Mouse (Mus musculus) lung, embryonic 14.5 days (tissue): ENCODE results near the gene Cxcl17. TPM values are rescaled to one million over a fixed set of nuclear protein-coding genes. Genes with fewer than 3 reads are reported as not detected.

Source experiments
- ATAC-seq: fragments of 200-750 bp; cut with Nextera tagmentation; 2 replicates; pipeline ENCODE4 v1.8.0; 2017; ENCODE audit warnings: mild to moderate bottlenecking, moderate TSS enrichment, moderate library complexity; ENCODE audit not compliant: insufficient read depth
- DNase-seq: peaks from one replicate; pipeline ENCODE4 v3.0.0-alpha.2; 2015
- H3K27ac ChIP-seq: fragments of 300-500 bp; sonication (generic); 2 replicates; pipeline ENCODE4 v1.5.1; 2014; ENCODE audit warnings: low read depth, mild to moderate bottlenecking, moderate library complexity
- H3K27me3 ChIP-seq: fragments of 300-500 bp; sonication (generic); 2 replicates; pipeline ENCODE4 v1.6.1; 2014; ENCODE audit warnings: low read length, control low read depth; ENCODE audit not compliant: insufficient read depth
- H3K36me3 ChIP-seq: fragments of 300-500 bp; sonication (generic); 2 replicates; pipeline ENCODE4 v1.6.1; 2014; ENCODE audit warnings: control low read depth; ENCODE audit not compliant: insufficient read depth
- H3K4me1 ChIP-seq: fragments of 300-500 bp; sonication (generic); 2 replicates; pipeline ENCODE4 v1.6.1; 2014; ENCODE audit warnings: antibody characterized with exemption, control low read depth; ENCODE audit not compliant: insufficient read depth
- H3K4me2 ChIP-seq: fragments of 300-500 bp; sonication (generic); 2 replicates; pipeline ENCODE4 v1.6.1; 2014; ENCODE audit warnings: mild to moderate bottlenecking
- H3K4me3 ChIP-seq: fragments of 300-500 bp; sonication (generic); 2 replicates; pipeline ENCODE4 v1.5.1; 2014; ENCODE audit warnings: low read depth, low read length
- H3K9ac ChIP-seq: fragments of 300-500 bp; sonication (generic); 2 replicates; pipeline ENCODE4 v1.6.1; 2014
- H3K9me3 ChIP-seq: fragments of 300-500 bp; sonication (generic); 2 replicates; pipeline ENCODE4 v1.6.1; 2016; ENCODE audit warnings: low read depth, low read length, control low read depth
- CTCF ChIP-seq: IDR thresholded peaks from 2 replicates; pipeline ENCODE4 v1.5.1; 2016; ENCODE audit warnings: antibody characterized with exemption, low read depth
- WGBS: fragments of 180-500 bp; shearing (Covaris S2); extraction: QIAGEN DNeasy Blood & Tissue Kit; methylation state at CpG from one replicate; pipeline ENCODE4 v1.1.7; 2014; 5-methylcytosine and 5-hydroxymethylcytosine counted together
- polyA plus RNA-seq: library from polyadenylated mRNA; unstranded; fragments of >200 nt; fragmentation: Nextera tagmentation; extraction: Ambion mirVana; gene quantifications from 2 replicates; pipeline ENCODE4 v1.2.1, GENCODE M21; 2014

Gene Cxcl17
- polyA plus RNA-seq, 1 experiment from 2014 or later = not detected

GRCm38 (mm10) chr7:25439978-25440815 is 27.5 kb upstream of the Cxcl17 start:
- Histone ChIP-seq H3K27ac (peak overlapping the region; percentile 55; the same call in 1 of the 2 replicates), H3K9ac (no peak overlapping the region), H3K27me3 (no peaks in the 10 kb centered on the region), H3K4me3 (no peak overlapping the region), H3K4me2 (no peak overlapping the region), H3K9me3 (no peaks in the 10 kb centered on the region), H3K4me1 (no peaks in the 10 kb centered on the region), H3K36me3 (no peaks in the 10 kb centered on the region)
- no peak for TF ChIP-seq CTCF
- DNase-seq (peak; percentile 20), ATAC-seq (no peak)
- WGBS = 64% methylated on average over 9 of the region's 9 CpGs

- no peak for DNase-seq
- 0 out of 2 replicates have a peak overlapping the region, but pooled peaks have one; percentile 55 for H3K27ac ChIP-seq
- no peak overlapping the region for H3K9ac ChIP-seq
- H3K4me1 ChIP-seq = no peaks in the 10 kb centered on the region
- WGBS = 71% methylated on average over 8 of the region's 8 CpGs
- no peak for ATAC-seq
- H3K4me2 ChIP-seq = no peak overlapping the region
- no peaks in the 10 kb centered on the region for H3K9me3 ChIP-seq
- no peaks in the 10 kb centered on the region for H3K36me3 ChIP-seq
- H3K4me3 ChIP-seq = no peak overlapping the region
- no peaks in the 10 kb centered on the region for H3K27me3 ChIP-seq
- no peak for TF ChIP-seq CTCF
Observed at GRCm38 (mm10) chr7:25439124-25439822, 26.6 kb upstream of the Cxcl17 start.

- DNase-seq = no peak
- 0 out of 2 replicates have a peak overlapping the region, but pooled peaks have one; percentile 8 for H3K27ac ChIP-seq
- WGBS = 79% methylated on average over 2 of the region's 2 CpGs
Observed at GRCm38 (mm10) chr7:25436704-25437103, 24.0 kb upstream of the Cxcl17 start.

GRCm38 (mm10) chr7:25436226-25436625 is 23.5 kb upstream of the Cxcl17 start:
- WGBS = 70% methylated on average over 6 of the region's 6 CpGs
- Histone ChIP-seq H3K36me3 (no peaks in the 10 kb centered on the region), H3K4me2 (no peak overlapping the region), H3K27me3 (no peaks in the 10 kb centered on the region), H3K4me3 (no peak overlapping the region), H3K9me3 (no peaks in the 10 kb centered on the region), H3K9ac (no peak overlapping the region), H3K27ac (0 out of 2 replicates have a peak overlapping the region, but pooled peaks have one; percentile 8), H3K4me1 (no peaks in the 10 kb centered on the region)
- peak; percentile 34 for DNase-seq
- no peak for ATAC-seq
- no peak for TF ChIP-seq CTCF

More at GRCm38 (mm10) chr7:25436704-25437103, 24.0 kb upstream of the Cxcl17 start:
- no peak for TF ChIP-seq CTCF
- Histone ChIP-seq H3K4me3 (no peak overlapping the region), H3K9me3 (no peaks in the 10 kb centered on the region), H3K27me3 (no peaks in the 10 kb centered on the region), H3K4me2 (no peak overlapping the region), H3K36me3 (no peaks in the 10 kb centered on the region), H3K4me1 (no peaks in the 10 kb centered on the region), H3K9ac (no peak overlapping the region)
- ATAC-seq = no peak

- TF ChIP-seq CTCF = no peak
- Histone ChIP-seq H3K4me3 (no peak overlapping the region), H3K9me3 (no peaks in the 10 kb centered on the region), H3K4me1 (no peaks in the 10 kb centered on the region), H3K27ac (peak overlapping the region; percentile 39; the same call in 1 of the 2 replicates), H3K4me2 (no peak overlapping the region), H3K9ac (no peak overlapping the region), H3K27me3 (no peaks in the 10 kb centered on the region), H3K36me3 (no peaks in the 10 kb centered on the region)
- DNase-seq (no peak), ATAC-seq (no peak)
- 82% methylated on average over 2 of the region's 2 CpGs for WGBS
Observed at GRCm38 (mm10) chr7:25435546-25435851, 22.8 kb upstream of the Cxcl17 start.

- DNase-seq (no peak), ATAC-seq (no peak)
- Histone ChIP-seq H3K36me3 (no peaks in the 10 kb centered on the region), H3K27ac (peak overlapping the region; percentile 39; the same call in 1 of the 2 replicates), H3K27me3 (no peaks in the 10 kb centered on the region), H3K4me1 (no peaks in the 10 kb centered on the region), H3K9me3 (no peaks in the 10 kb centered on the region), H3K4me2 (no peak overlapping the region), H3K9ac (no peak overlapping the region), H3K4me3 (no peak overlapping the region)
- TF ChIP-seq CTCF = no peak
- 86% methylated on average over 10 of the region's 10 CpGs for WGBS
Observed at GRCm38 (mm10) chr7:25434654-25435545, 22.2 kb upstream of the Cxcl17 start.
